Mouse (Mus musculus) midbrain, embryonic 11.5 days (tissue): Measurements from ENCODE around the gene Setd5. TPM values are rescaled to one million over a fixed set of nuclear protein-coding genes. Genes with fewer than 3 reads are reported as not detected.
A peak's percentile ranks its signal among the peaks of the same experiment; 100 is the strongest.

Experiments
- ATAC-seq: fragments of 200-750 bp; cut with Nextera tagmentation; 2 replicates; pipeline ENCODE4 v1.8.0; 2017; ENCODE audit warnings: moderate TSS enrichment, moderate library complexity; ENCODE audit not compliant: low FRiP score
- DNase-seq: peaks from one replicate; pipeline ENCODE4 v3.0.0; 2015; ENCODE audit warnings: low spot score; ENCODE audit errors: missing footprints
- H3K27ac ChIP-seq: fragments of 300-500 bp; sonication (generic); 2 replicates; pipeline ENCODE4 v1.5.1; 2014; ENCODE audit warnings: low read depth, low read length
- H3K27me3 ChIP-seq: fragments of 300-500 bp; sonication (generic); 2 replicates; pipeline ENCODE4 v1.6.1; 2014; ENCODE audit warnings: mild to moderate bottlenecking, low read length, moderate library complexity, mixed read lengths; ENCODE audit not compliant: control insufficient read depth, insufficient read depth
- H3K36me3 ChIP-seq: fragments of 300-500 bp; sonication (generic); 2 replicates; pipeline ENCODE4 v1.6.1; 2014; ENCODE audit warnings: mild to moderate bottlenecking, low read length, moderate library complexity, mixed read lengths; ENCODE audit not compliant: control insufficient read depth, insufficient read depth
- H3K4me1 ChIP-seq: fragments of 300-500 bp; sonication (generic); 2 replicates; pipeline ENCODE4 v1.6.1; 2014; ENCODE audit warnings: low read length; ENCODE audit not compliant: control insufficient read depth, insufficient read depth
- H3K4me2 ChIP-seq: fragments of 300-500 bp; sonication (generic); 2 replicates; pipeline ENCODE4 v1.6.1; 2014; ENCODE audit warnings: mild to moderate bottlenecking, moderate library complexity
- H3K4me3 ChIP-seq: fragments of 300-500 bp; sonication (generic); 2 replicates; pipeline ENCODE4 v1.5.1; 2014; ENCODE audit warnings: low read depth, low read length
- H3K9ac ChIP-seq: fragments of 300-500 bp; sonication (generic); 2 replicates; pipeline ENCODE4 v1.6.1; 2014; ENCODE audit warnings: low read length
- H3K9me3 ChIP-seq: fragments of 300-500 bp; sonication (generic); 2 replicates; pipeline ENCODE4 v1.6.1; 2016; ENCODE audit warnings: low read length; ENCODE audit not compliant: control insufficient read depth
- WGBS: fragments of 180-500 bp; shearing (Covaris S2); extraction: QIAGEN DNeasy Blood & Tissue Kit; methylation state at CpG from one replicate; pipeline ENCODE4 v1.1.7; 2014; 5-methylcytosine and 5-hydroxymethylcytosine counted together
- polyA plus RNA-seq: library from polyadenylated mRNA; unstranded; fragments of >200 nt; fragmentation: Nextera tagmentation; extraction: Ambion mirVana; gene quantifications from 2 replicates; pipeline ENCODE4 v1.2.1, GENCODE M21; 2014

Setd5 gene
- polyA plus RNA-seq, 1 experiment from 2014 or later = 75.5 TPM

- ATAC-seq (no peak), DNase-seq (no peak)
- no peaks in the 10 kb centered on the region for H3K36me3 ChIP-seq
- H3K27ac ChIP-seq = no peak overlapping the region
- no peaks in the 10 kb centered on the region for H3K27me3 ChIP-seq
- peaks cover 2% of the 10 kb centered on the region; the same call in 1 of the 2 replicates for H3K4me1 ChIP-seq
- H3K4me3 ChIP-seq = no peak overlapping the region
- H3K9me3 ChIP-seq = no peaks in the 10 kb centered on the region
- H3K9ac ChIP-seq = no peak overlapping the region
- no peak overlapping the region for H3K4me2 ChIP-seq
- WGBS = 89% methylated on average over 1 of the region's 1 CpGs
These were observed 18.4 kb downstream of the Setd5 start for GRCm38 (mm10) chr6:113095547-113095946.

- DNase-seq (no peak), ATAC-seq (no peak)
- Histone ChIP-seq H3K4me3 (no peak overlapping the region), H3K9me3 (no peaks in the 10 kb centered on the region), H3K36me3 (no peaks in the 10 kb centered on the region), H3K4me1 (peaks cover 2% of the 10 kb centered on the region; the same call in 1 of the 2 replicates), H3K9ac (no peak overlapping the region), H3K27me3 (no peaks in the 10 kb centered on the region), H3K27ac (no peak overlapping the region), H3K4me2 (no peak overlapping the region)
- 92% methylated on average over 5 of the region's 5 CpGs for WGBS
These were observed 20.5 kb downstream of the Setd5 start for GRCm38 (mm10) chr6:113097662-113098061.

- Histone ChIP-seq H3K27ac (peak overlapping the region; percentile 61; the same call in 1 of the 2 replicates), H3K9me3 (no peaks in the 10 kb centered on the region), H3K4me1 (peaks cover 2% of the 10 kb centered on the region; the same call in 1 of the 2 replicates), H3K36me3 (no peaks in the 10 kb centered on the region), H3K4me2 (no peak overlapping the region), H3K4me3 (no peak overlapping the region), H3K9ac (no peak overlapping the region), H3K27me3 (no peaks in the 10 kb centered on the region)
- DNase-seq (no peak), ATAC-seq (0 out of 2 replicates have a peak, but pooled peaks have one; percentile 55)
- WGBS = 48% methylated on average over 5 of the region's 5 CpGs
These were observed 22.6 kb downstream of the Setd5 start for GRCm38 (mm10) chr6:113099640-113100289.

- no peak overlapping the region for H3K27ac ChIP-seq
- no peak for ATAC-seq
- WGBS = 86% methylated on average over 4 of the region's 4 CpGs
- no peaks in the 10 kb centered on the region for H3K27me3 ChIP-seq
- no peaks in the 10 kb centered on the region for H3K36me3 ChIP-seq
- no peaks in the 10 kb centered on the region for H3K9me3 ChIP-seq
- no peak overlapping the region for H3K4me2 ChIP-seq
- H3K4me1 ChIP-seq = peaks cover 2% of the 10 kb centered on the region; the same call in 1 of the 2 replicates
- no peak overlapping the region for H3K9ac ChIP-seq
- no peak for DNase-seq
- H3K4me3 ChIP-seq = no peak overlapping the region
These were observed 25.4 kb downstream of the Setd5 start for GRCm38 (mm10) chr6:113102541-113102940.

- Histone ChIP-seq H3K9me3 (no peaks in the 10 kb centered on the region), H3K4me2 (no peak overlapping the region), H3K27me3 (no peaks in the 10 kb centered on the region), H3K4me1 (peaks cover 2% of the 10 kb centered on the region; the same call in 1 of the 2 replicates), H3K36me3 (no peaks in the 10 kb centered on the region), H3K27ac (no peak overlapping the region), H3K9ac (no peak overlapping the region), H3K4me3 (no peak overlapping the region)
- ATAC-seq (0 out of 2 replicates have a peak, but pooled peaks have one; percentile 48), DNase-seq (no peak)
These were observed 26.6 kb downstream of the Setd5 start for GRCm38 (mm10) chr6:113103765-113104164.

GRCm38 (mm10) chr6:113109378-113109777, 32.2 kb downstream of the Setd5 start:
- peaks cover 10% of the 10 kb centered on the region for H3K36me3 ChIP-seq

GRCm38 (mm10) chr6:113109956-113110355, 32.8 kb downstream of the Setd5 start:
- no peaks in the 10 kb centered on the region for H3K27me3 ChIP-seq
- H3K36me3 ChIP-seq = peaks cover 15% of the 10 kb centered on the region
- H3K9ac ChIP-seq = no peak overlapping the region
- no peaks in the 10 kb centered on the region for H3K4me1 ChIP-seq
- no peak overlapping the region for H3K4me3 ChIP-seq
- H3K27ac ChIP-seq = no peak overlapping the region
- no peaks in the 10 kb centered on the region for H3K9me3 ChIP-seq
- DNase-seq (no peak), ATAC-seq (no peak)
- WGBS = 95% methylated on average over 7 of the region's 7 CpGs
- no peak overlapping the region for H3K4me2 ChIP-seq

More at GRCm38 (mm10) chr6:113109378-113109777, 32.2 kb downstream of the Setd5 start:
- Histone ChIP-seq H3K9ac (no peak overlapping the region), H3K4me1 (no peaks in the 10 kb centered on the region), H3K27me3 (no peaks in the 10 kb centered on the region), H3K4me3 (no peak overlapping the region), H3K27ac (no peak overlapping the region), H3K4me2 (no peak overlapping the region), H3K9me3 (no peaks in the 10 kb centered on the region)
- 90% methylated on average over 3 of the region's 3 CpGs for WGBS
- no peak for DNase-seq
- ATAC-seq = no peak

GRCm38 (mm10) chr6:113120806-113121205, 43.6 kb downstream of the Setd5 start:
- H3K27ac ChIP-seq = no peak overlapping the region
- H3K9ac ChIP-seq = no peak overlapping the region
- 95% methylated on average over 10 of the region's 10 CpGs for WGBS
- no peaks in the 10 kb centered on the region for H3K4me1 ChIP-seq
- DNase-seq (no peak), ATAC-seq (no peak)
- H3K36me3 ChIP-seq = peaks cover 36% of the 10 kb centered on the region
- no peak overlapping the region for H3K4me2 ChIP-seq
- no peaks in the 10 kb centered on the region for H3K27me3 ChIP-seq
- no peaks in the 10 kb centered on the region for H3K9me3 ChIP-seq
- H3K4me3 ChIP-seq = no peak overlapping the region

GRCm38 (mm10) chr6:113133360-113133759, 56.2 kb downstream of the Setd5 start:
- 65% methylated on average over 2 of the region's 2 CpGs for WGBS
- no peak overlapping the region for H3K4me3 ChIP-seq
- no peaks in the 10 kb centered on the region for H3K4me1 ChIP-seq
- no peak overlapping the region for H3K9ac ChIP-seq
- H3K27me3 ChIP-seq = no peaks in the 10 kb centered on the region
- no peak overlapping the region for H3K4me2 ChIP-seq
- ATAC-seq (no peak), DNase-seq (no peak)
- no peak overlapping the region for H3K27ac ChIP-seq
- H3K9me3 ChIP-seq = no peaks in the 10 kb centered on the region
- peaks cover 8% of the 10 kb centered on the region for H3K36me3 ChIP-seq
